Mouse (Mus musculus): ENCODE measurements around the gene Snd1. TPM values are rescaled to one million over a fixed set of nuclear protein-coding genes. Genes with fewer than 3 reads are reported as not detected.

Gene Snd1
- total and polyA plus RNA-seq, 3 experiments, result 97.4 to 153 (median 109) TPM

- Histone ChIP-seq H3K9me3 (replicated peaks) (no peaks in the 10 kb centered on the region), H3K27me3 (ENCODE audit: insufficient read depth, low read length) (no peaks in the 10 kb centered on the region), H3K36me3 (replicated peaks) (peaks cover 39% of the 10 kb centered on the region), H3K4me1 (ENCODE audit: insufficient read depth, low read depth, low read length) (peaks cover 51% of the 10 kb centered on the region), H3K4me3 (ENCODE audit: low read depth, low read length) (peak overlapping the region; percentile 93)
- no peak for TF ChIP-seq GATA1 (IDR thresholded peaks at IDR 0.05; ENCODE audit: borderline replicate concordance, low read length)
- TF ChIP-seq POLR2AphosphoS5 (IDR thresholded peaks at IDR 0.05; ENCODE audit: insufficient replicate concordance, low read depth, low read length), result no peak
- TF ChIP-seq GATA2 (IDR thresholded peaks at IDR 0.05; ENCODE audit: borderline replicate concordance, low read depth, low read length), result no peak
- TF ChIP-seq TAL1 (conservative IDR thresholded peaks at IDR 0.05; ENCODE audit: low read depth, low read length), result no peak
- TF ChIP-seq CTCF (IDR thresholded peaks at IDR 0.05; ENCODE audit: low read depth, low read length), result no peak
- ATAC-seq (ENCODE audit: extremely low read depth, insufficient number of reproducible peaks, low FRiP score, poor library complexity, severe bottlenecking) (no peak), DNase-seq (ENCODE audit: low spot score) (peak; percentile 20)
Measured at GRCm38 (mm10) chr6:28480752-28481492, 6.0 kb downstream of the Snd1 start.

GRCm38 (mm10) chr6:28482711-28483315, 7.9 kb downstream of the Snd1 start:
- TF ChIP-seq POLR2AphosphoS5 (IDR thresholded peaks at IDR 0.05; ENCODE audit: insufficient replicate concordance, low read depth, low read length) (no peak), GATA2 (IDR thresholded peaks at IDR 0.05; ENCODE audit: borderline replicate concordance, low read depth, low read length) (no peak), GATA1 (IDR thresholded peaks at IDR 0.05; ENCODE audit: borderline replicate concordance, low read length) (no peak)
- Histone ChIP-seq H3K4me3 (ENCODE audit: low read depth, low read length) (peak overlapping the region; percentile 34; the same call in 1 of the 2 replicates), H3K36me3 (replicated peaks) (peaks cover 58% of the 10 kb centered on the region), H3K27me3 (ENCODE audit: insufficient read depth, low read length) (no peaks in the 10 kb centered on the region), H3K9me3 (replicated peaks) (no peaks in the 10 kb centered on the region), H3K4me1 (ENCODE audit: insufficient read depth, low read depth, low read length) (peaks cover 66% of the 10 kb centered on the region)
- no peak for DNase-seq (ENCODE audit: low spot score)
- no peak for ATAC-seq (ENCODE audit: extremely low read depth, insufficient number of reproducible peaks, low FRiP score, poor library complexity, severe bottlenecking)

- no peak overlapping the region; the same call in 1 of the 2 replicates for H3K4me3 ChIP-seq (ENCODE audit: low read depth, low read length)
- H3K27me3 ChIP-seq (ENCODE audit: insufficient read depth, low read length), result no peaks in the 10 kb centered on the region
- peaks cover 88% of the 10 kb centered on the region for H3K36me3 ChIP-seq (replicated peaks)
- DNase-seq (ENCODE audit: low spot score) (no peak), ATAC-seq (ENCODE audit: extremely low read depth, insufficient number of reproducible peaks, low FRiP score, poor library complexity, severe bottlenecking) (no peak)
- no peaks in the 10 kb centered on the region for H3K9me3 ChIP-seq (replicated peaks)
- H3K4me1 ChIP-seq (ENCODE audit: insufficient read depth, low read depth, low read length), result peaks cover 80% of the 10 kb centered on the region
- TF ChIP-seq GATA1 (IDR thresholded peaks at IDR 0.05; ENCODE audit: borderline replicate concordance, low read length) (no peak), TAL1 (conservative IDR thresholded peaks at IDR 0.05; ENCODE audit: low read depth, low read length) (no peak)
Measured at GRCm38 (mm10) chr6:28486008-28486407, 11.1 kb downstream of the Snd1 start.

- Histone ChIP-seq H3K4me3 (ENCODE audit: low read depth, low read length) (no peak overlapping the region), H3K27me3 (ENCODE audit: insufficient read depth, low read length) (no peaks in the 10 kb centered on the region), H3K4me1 (ENCODE audit: insufficient read depth, low read depth, low read length) (peaks cover 83% of the 10 kb centered on the region), H3K9me3 (replicated peaks) (no peaks in the 10 kb centered on the region), H3K36me3 (replicated peaks) (peaks cover 93% of the 10 kb centered on the region)
- ATAC-seq (ENCODE audit: extremely low read depth, insufficient number of reproducible peaks, low FRiP score, poor library complexity, severe bottlenecking) (no peak), DNase-seq (ENCODE audit: low spot score) (no peak)
- TF ChIP-seq TAL1 (conservative IDR thresholded peaks at IDR 0.05; ENCODE audit: low read depth, low read length) (no peak), CTCF (IDR thresholded peaks at IDR 0.05; ENCODE audit: low read depth, low read length) (no peak), GATA1 (IDR thresholded peaks at IDR 0.05; ENCODE audit: borderline replicate concordance, low read length) (no peak), POLR2AphosphoS5 (IDR thresholded peaks at IDR 0.05; ENCODE audit: insufficient replicate concordance, low read depth, low read length) (no peak), GATA2 (IDR thresholded peaks at IDR 0.05; ENCODE audit: borderline replicate concordance, low read depth, low read length) (no peak)
Measured at GRCm38 (mm10) chr6:28486471-28486870, 11.5 kb downstream of the Snd1 start.

DNA sequence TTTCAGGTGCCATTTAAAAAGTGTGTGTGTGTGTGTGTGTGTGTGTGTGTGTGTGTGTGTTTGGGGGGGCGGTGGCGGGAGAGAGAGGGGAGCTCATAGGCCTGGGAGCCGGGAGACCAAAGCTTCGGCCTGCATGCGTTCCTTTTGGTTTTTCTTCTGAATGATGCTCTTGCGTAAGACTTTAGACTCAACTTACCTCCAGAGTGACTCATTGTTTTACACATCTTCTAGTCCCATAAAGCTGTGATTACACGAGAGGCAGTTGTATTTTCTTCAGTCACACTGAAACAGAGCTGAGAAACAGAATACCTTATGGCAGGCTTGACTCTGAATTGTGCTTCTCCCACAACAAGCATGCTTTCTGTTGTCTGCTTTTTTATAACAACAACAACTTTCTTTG, 12.0 kb downstream of the Snd1 start:
- ATAC-seq (ENCODE audit: extremely low read depth, insufficient number of reproducible peaks, low FRiP score, poor library complexity, severe bottlenecking) (no peak), DNase-seq (ENCODE audit: low spot score) (no peak)
- peaks cover 79% of the 10 kb centered on the region for H3K4me1 ChIP-seq (ENCODE audit: insufficient read depth, low read depth, low read length)
- H3K36me3 ChIP-seq (replicated peaks), result peaks cover 91% of the 10 kb centered on the region
- H3K4me3 ChIP-seq (ENCODE audit: low read depth, low read length), result no peak overlapping the region
- TF ChIP-seq GATA1 (IDR thresholded peaks at IDR 0.05; ENCODE audit: borderline replicate concordance, low read length) (no peak), GATA2 (IDR thresholded peaks at IDR 0.05; ENCODE audit: borderline replicate concordance, low read depth, low read length) (no peak), TAL1 (conservative IDR thresholded peaks at IDR 0.05; ENCODE audit: low read depth, low read length) (no peak), CTCF (IDR thresholded peaks at IDR 0.05; ENCODE audit: low read depth, low read length) (no peak), POLR2AphosphoS5 (IDR thresholded peaks at IDR 0.05; ENCODE audit: insufficient replicate concordance, low read depth, low read length) (no peak)
- no peaks in the 10 kb centered on the region for H3K9me3 ChIP-seq (replicated peaks)
- no peaks in the 10 kb centered on the region for H3K27me3 ChIP-seq (ENCODE audit: insufficient read depth, low read length)

DNA sequence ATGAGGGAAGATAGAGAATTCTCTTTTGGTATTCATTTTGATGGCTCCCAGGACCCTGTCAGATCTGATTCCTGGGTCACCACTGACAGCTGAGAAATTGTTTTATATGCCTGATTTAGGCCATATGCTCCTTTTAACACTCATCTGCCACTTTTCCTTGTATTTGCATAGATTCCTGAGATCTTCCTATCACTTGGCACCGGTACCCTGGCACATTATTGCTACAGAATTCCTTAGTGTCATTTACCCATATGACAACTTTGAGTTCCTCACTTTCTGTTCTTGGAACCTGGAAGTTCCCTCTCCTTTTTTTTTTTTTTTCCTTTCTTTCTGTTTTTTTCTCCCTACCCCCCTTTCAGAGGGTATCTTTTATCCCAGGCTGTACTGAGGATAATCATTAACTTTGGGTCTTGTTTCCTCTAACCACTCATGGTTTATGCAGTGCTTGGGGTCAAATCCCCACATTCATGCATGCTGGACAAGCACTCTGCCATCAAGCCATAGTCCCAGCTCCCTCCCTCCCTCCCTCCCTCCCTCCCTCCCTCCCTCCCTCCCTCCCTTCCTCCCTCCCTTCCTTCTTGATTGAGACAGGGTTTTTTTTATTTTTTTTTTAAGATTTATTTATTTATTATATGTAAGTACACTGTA, 13.4 kb downstream of the Snd1 start:
- no peaks in the 10 kb centered on the region for H3K9me3 ChIP-seq (replicated peaks)
- no peaks in the 10 kb centered on the region for H3K27me3 ChIP-seq (ENCODE audit: insufficient read depth, low read length)
- DNase-seq (ENCODE audit: low spot score), result no peak
- no peak for ATAC-seq (ENCODE audit: extremely low read depth, insufficient number of reproducible peaks, low FRiP score, poor library complexity, severe bottlenecking)
- H3K4me1 ChIP-seq (ENCODE audit: insufficient read depth, low read depth, low read length), result peaks cover 70% of the 10 kb centered on the region
- no peak overlapping the region for H3K4me3 ChIP-seq (ENCODE audit: low read depth, low read length)
- TF ChIP-seq TAL1 (conservative IDR thresholded peaks at IDR 0.05; ENCODE audit: low read depth, low read length) (no peak), GATA2 (IDR thresholded peaks at IDR 0.05; ENCODE audit: borderline replicate concordance, low read depth, low read length) (no peak), CTCF (IDR thresholded peaks at IDR 0.05; ENCODE audit: low read depth, low read length) (no peak), GATA1 (IDR thresholded peaks at IDR 0.05; ENCODE audit: borderline replicate concordance, low read length) (no peak), POLR2AphosphoS5 (IDR thresholded peaks at IDR 0.05; ENCODE audit: insufficient replicate concordance, low read depth, low read length) (no peak)
- H3K36me3 ChIP-seq (replicated peaks), result peaks cover 94% of the 10 kb centered on the region

All from G1E (cell line).